Mouse (Mus musculus) heart, embryonic 16.5 days (tissue): ENCODE results near the gene Eng. TPM values are rescaled to one million over a fixed set of nuclear protein-coding genes. Genes with fewer than 3 reads are reported as not detected.

Experiments used
- ATAC-seq: fragments of 200-750 bp; cut with Nextera tagmentation; replicated peaks from 2 replicates; pipeline ENCODE4 v1.8.0; 2017; ENCODE audit warnings: moderate number of reproducible peaks; ENCODE audit not compliant: insufficient read depth, low FRiP score; ENCODE audit errors: extremely low read depth
- H3K27ac ChIP-seq: fragments of 300-500 bp; sonication (generic); 2 replicates; pipeline ENCODE4 v1.5.1; 2014; ENCODE audit warnings: mild to moderate bottlenecking, low read length, control low read depth, moderate library complexity
- H3K27me3 ChIP-seq: fragments of 300-500 bp; sonication (generic); 2 replicates; pipeline ENCODE4 v1.6.1; 2014; ENCODE audit warnings: low read length, mixed read lengths; ENCODE audit not compliant: control insufficient read depth, insufficient read depth
- H3K36me3 ChIP-seq: fragments of 300-500 bp; sonication (generic); 2 replicates; pipeline ENCODE4 v1.6.1; 2014; ENCODE audit not compliant: control insufficient read depth, insufficient read depth
- H3K4me1 ChIP-seq: fragments of 300-500 bp; sonication (generic); 2 replicates; pipeline ENCODE4 v1.6.1; 2014; ENCODE audit warnings: low read length, mixed read lengths; ENCODE audit not compliant: control insufficient read depth, insufficient read depth
- H3K4me2 ChIP-seq: fragments of 300-500 bp; sonication (generic); 2 replicates; pipeline ENCODE4 v1.6.1; 2014; ENCODE audit warnings: low read depth, mild to moderate bottlenecking, control low read depth, low read length
- H3K4me3 ChIP-seq: fragments of 300-500 bp; sonication (generic); 2 replicates; pipeline ENCODE4 v1.5.1; 2014; ENCODE audit warnings: mild to moderate bottlenecking, control low read depth, low read length
- H3K9ac ChIP-seq: fragments of 300-500 bp; sonication (generic); 2 replicates; pipeline ENCODE4 v1.6.1; 2014; ENCODE audit warnings: low read length, control low read depth
- H3K9me3 ChIP-seq: fragments of 300-500 bp; sonication (generic); replicated peaks from 2 replicates; pipeline ENCODE4 v1.6.1; 2016; ENCODE audit warnings: low read length; ENCODE audit not compliant: control insufficient read depth
- WGBS: fragments of 180-500 bp; shearing (Covaris S2); extraction: QIAGEN DNeasy Blood & Tissue Kit; methylation state at CpG from one replicate; pipeline ENCODE4 v1.1.7; 2014; 5-methylcytosine and 5-hydroxymethylcytosine counted together
- polyA plus RNA-seq: library from polyadenylated mRNA; unstranded; fragments of >200 nt; fragmentation: Nextera tagmentation; extraction: Ambion mirVana; gene quantifications from 2 replicates; pipeline ENCODE4 v1.2.1, GENCODE M21; 2015

The Eng gene
- polyA plus RNA-seq, 1 experiment from 2014 or later: 170 TPM

DNA sequence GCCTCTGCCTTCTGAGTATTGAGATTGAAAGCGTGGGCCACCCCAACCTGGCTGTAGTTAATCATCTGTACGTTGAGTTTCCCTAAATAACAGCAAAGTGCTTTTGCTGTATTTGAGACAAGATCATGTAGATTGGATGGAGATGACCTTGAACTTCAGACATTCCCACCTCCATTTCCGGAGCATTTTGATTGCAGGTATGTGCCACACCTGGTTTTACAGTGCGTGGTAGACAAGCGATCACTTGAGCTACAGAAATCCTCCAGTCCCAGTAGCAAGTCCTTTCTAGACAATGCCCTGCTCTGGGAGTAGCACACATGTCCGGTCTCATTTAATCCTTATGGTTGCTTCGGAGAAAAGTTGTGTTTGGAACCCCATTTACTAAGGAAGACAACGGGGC is 56.7 kb downstream of the Eng start:
- H3K9ac ChIP-seq: no peak overlapping the region
- H3K36me3 ChIP-seq: peaks cover 34% of the 10 kb centered on the region
- 93% methylated on average over 8 of the region's 8 CpGs for WGBS
- H3K27ac ChIP-seq: no peak overlapping the region
- H3K27me3 ChIP-seq: no peaks in the 10 kb centered on the region
- H3K4me3 ChIP-seq: no peak overlapping the region
- no peaks in the 10 kb centered on the region for H3K9me3 ChIP-seq
- no peak overlapping the region for H3K4me2 ChIP-seq
- H3K4me1 ChIP-seq: no peaks in the 10 kb centered on the region
- ATAC-seq: no peak

DNA sequence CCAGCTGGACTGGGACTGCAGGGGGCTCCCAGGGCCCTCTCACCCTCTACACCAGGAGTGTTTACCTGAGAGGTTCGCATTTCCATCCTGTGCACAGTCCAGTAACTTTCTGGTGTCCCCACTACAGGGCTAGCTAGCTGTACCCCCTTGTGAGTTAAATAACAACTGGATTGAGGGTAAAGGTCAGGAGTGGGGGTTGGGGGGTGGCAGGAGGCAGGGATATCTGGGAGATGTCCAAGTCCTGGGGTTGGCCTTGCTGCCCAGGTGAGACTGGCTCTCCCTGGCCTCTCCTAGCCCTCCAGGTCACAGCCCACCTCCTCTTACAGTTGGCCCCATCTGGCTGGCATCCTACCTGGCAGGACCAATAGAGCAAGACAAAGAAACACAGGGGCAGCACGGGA is 57.6 kb downstream of the Eng start, which contains the start of gene Fpgs:
Gene Fpgs (minus strand): TSS at position 125 of the 401 bp plus-strand sequence.
- ATAC-seq: no peak
- Histone ChIP-seq H3K4me2 (no peak within 1 kb of the TSS), H3K9me3 (no peaks in the 10 kb centered on the region), H3K4me1 (no peaks in the 10 kb centered on the region), H3K27me3 (no peaks in the 10 kb centered on the region), H3K36me3 (peaks cover 42% of the 10 kb centered on the region), H3K27ac (no peak within 1 kb of the TSS), H3K9ac (no peak within 1 kb of the TSS), H3K4me3 (no peak within 1 kb of the TSS)
- 76% methylated on average over 2 of the region's 2 CpGs for WGBS

DNA sequence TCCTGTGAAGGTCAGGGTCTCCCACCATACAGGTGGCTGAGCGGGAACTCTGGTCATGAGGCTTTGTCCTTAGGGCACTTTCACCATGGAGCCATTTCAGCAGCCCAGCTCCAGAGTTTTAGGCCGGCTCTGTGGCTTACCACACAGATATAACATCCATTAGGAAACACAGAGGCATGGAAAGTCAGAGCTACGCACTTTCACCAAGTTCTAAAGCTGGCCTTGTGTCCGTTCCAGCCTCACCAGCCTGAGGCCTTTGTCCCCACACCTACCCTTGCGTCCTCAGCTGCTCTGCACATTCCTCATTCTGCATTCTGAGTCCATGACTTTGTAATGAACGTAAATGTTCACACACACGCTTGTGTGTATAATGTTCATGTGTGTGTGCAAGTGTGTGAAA is 58.6 kb downstream of the Eng start:
- ATAC-seq: no peak
- WGBS: 92% methylated on average over 7 of the region's 7 CpGs

DNA sequence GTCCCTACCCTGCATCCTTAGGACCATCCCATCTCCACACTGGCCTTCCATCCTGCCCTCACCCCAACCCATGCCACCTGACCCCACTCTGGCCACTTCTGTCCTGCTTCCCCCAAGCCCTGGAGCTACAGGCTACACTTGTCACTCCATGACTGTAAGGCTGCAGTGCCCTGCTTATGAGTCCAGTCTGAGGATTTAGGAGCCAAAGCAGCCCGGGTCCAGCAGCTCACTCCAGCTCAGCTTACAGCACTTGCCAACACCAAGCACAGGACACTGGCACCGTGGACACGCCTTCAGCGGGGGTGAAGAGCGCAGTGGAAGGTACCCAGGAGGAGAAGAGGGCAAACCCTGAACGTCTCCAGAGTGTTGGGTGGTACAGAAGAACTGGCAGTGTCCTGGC is 60.6 kb downstream of the Eng start:
- Histone ChIP-seq H3K4me1 (peaks cover 11% of the 10 kb centered on the region), H3K4me2 (no peak overlapping the region), H3K4me3 (no peak overlapping the region), H3K36me3 (peaks cover 52% of the 10 kb centered on the region), H3K9ac (no peak overlapping the region), H3K27me3 (no peaks in the 10 kb centered on the region), H3K9me3 (no peaks in the 10 kb centered on the region), H3K27ac (no peak overlapping the region)
- no peak for ATAC-seq
- 93% methylated on average over 6 of the region's 6 CpGs for WGBS

More for the DNA sequence above, 58.6 kb downstream of the Eng start:
- Histone ChIP-seq H3K4me1 (no peaks in the 10 kb centered on the region), H3K4me2 (no peak overlapping the region), H3K9ac (no peak overlapping the region), H3K9me3 (no peaks in the 10 kb centered on the region), H3K4me3 (no peak overlapping the region), H3K36me3 (peaks cover 49% of the 10 kb centered on the region), H3K27ac (no peak overlapping the region), H3K27me3 (no peaks in the 10 kb centered on the region)

DNA sequence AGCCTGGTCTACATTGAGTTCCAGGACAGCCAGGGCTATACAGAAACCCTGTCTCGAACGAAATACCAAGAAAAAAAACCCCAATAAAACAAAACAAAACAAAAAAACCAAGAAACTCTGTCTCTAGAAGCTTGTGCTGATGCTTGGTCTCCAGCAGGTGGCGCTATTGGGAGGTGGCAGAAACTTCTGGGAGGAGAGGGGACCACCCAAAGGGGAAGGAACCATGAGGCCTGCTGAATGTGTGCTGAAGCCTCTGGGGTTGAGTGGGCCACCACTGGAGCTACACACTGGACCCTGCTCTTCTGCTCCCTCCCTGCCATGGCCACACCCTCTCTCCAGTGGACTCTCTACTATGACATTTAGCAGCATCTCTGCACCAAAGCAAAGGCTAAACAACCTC is 62.2 kb downstream of the Eng start:
- no peak for ATAC-seq
- no peak overlapping the region for H3K9ac ChIP-seq
- H3K9me3 ChIP-seq: no peaks in the 10 kb centered on the region
- peaks cover 11% of the 10 kb centered on the region for H3K4me1 ChIP-seq
- 43% methylated on average over 3 of the region's 3 CpGs for WGBS
- H3K27ac ChIP-seq: no peak overlapping the region
- no peak overlapping the region for H3K4me3 ChIP-seq
- no peaks in the 10 kb centered on the region for H3K27me3 ChIP-seq
- H3K4me2 ChIP-seq: no peak overlapping the region
- H3K36me3 ChIP-seq: peaks cover 47% of the 10 kb centered on the region

DNA sequence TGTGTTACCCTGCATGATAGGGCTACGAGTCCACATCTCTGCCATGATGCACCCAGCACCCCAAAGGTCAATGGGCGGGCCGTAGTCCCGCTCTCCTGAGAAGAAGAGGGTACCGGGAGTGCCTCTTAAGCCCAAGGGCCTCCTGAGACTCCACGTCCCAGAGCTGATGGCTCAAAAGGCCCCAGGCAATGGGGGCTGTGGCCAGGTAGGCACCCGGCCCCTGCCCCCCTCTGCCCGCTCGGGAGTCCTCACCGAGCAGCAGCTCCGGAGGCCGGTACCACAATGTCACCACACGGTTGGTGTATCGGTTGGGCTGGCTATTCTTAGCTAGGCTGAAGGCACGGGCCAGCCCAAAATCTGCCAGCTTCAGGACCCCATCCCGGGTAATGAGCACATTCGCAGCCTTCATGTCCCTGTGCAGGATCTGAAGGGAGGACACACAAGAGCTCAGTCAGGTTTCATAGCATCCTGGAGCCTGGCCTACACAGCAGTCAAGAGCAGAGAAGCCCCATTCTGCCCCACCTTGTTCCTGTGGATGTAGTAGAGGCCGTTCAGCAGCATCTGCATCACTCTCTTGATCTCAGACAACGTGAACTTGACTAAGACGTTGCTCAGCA is 63.2 kb downstream of the Eng start:
- Histone ChIP-seq H3K4me1 (peaks cover 21% of the 10 kb centered on the region), H3K4me2 (no peak overlapping the region), H3K9ac (no peak overlapping the region), H3K27me3 (no peaks in the 10 kb centered on the region), H3K4me3 (no peak overlapping the region), H3K9me3 (no peaks in the 10 kb centered on the region), H3K27ac (no peak overlapping the region), H3K36me3 (peaks cover 45% of the 10 kb centered on the region)
- WGBS: 89% methylated on average over 20 of the region's 20 CpGs
- no peak for ATAC-seq

DNA sequence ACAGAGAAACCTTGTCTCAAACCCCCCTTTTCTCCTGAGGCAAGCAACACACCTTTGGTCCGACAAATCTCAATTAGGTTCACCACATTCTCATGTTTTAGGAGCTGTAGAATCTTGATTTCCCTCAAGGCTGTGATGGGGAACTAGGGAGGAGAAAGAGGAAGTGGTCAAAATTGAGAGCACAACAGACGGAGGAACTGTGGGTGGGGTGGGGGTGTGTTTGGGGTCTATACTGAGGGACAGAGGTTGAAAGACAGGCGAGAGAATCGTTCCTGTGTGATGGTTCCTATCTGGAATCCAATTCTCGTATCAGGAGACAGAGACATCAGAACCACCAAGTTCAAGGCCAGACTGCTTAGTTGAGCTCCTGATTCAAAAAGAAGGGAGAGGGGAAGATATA is 64.0 kb downstream of the Eng start:
- Histone ChIP-seq H3K4me1 (peaks cover 29% of the 10 kb centered on the region), H3K36me3 (peaks cover 39% of the 10 kb centered on the region), H3K4me3 (no peak overlapping the region), H3K9me3 (no peaks in the 10 kb centered on the region), H3K4me2 (no peak overlapping the region), H3K27me3 (no peaks in the 10 kb centered on the region), H3K27ac (no peak overlapping the region), H3K9ac (no peak overlapping the region)
- WGBS: 87% methylated on average over 5 of the region's 5 CpGs
- ATAC-seq: no peak

DNA sequence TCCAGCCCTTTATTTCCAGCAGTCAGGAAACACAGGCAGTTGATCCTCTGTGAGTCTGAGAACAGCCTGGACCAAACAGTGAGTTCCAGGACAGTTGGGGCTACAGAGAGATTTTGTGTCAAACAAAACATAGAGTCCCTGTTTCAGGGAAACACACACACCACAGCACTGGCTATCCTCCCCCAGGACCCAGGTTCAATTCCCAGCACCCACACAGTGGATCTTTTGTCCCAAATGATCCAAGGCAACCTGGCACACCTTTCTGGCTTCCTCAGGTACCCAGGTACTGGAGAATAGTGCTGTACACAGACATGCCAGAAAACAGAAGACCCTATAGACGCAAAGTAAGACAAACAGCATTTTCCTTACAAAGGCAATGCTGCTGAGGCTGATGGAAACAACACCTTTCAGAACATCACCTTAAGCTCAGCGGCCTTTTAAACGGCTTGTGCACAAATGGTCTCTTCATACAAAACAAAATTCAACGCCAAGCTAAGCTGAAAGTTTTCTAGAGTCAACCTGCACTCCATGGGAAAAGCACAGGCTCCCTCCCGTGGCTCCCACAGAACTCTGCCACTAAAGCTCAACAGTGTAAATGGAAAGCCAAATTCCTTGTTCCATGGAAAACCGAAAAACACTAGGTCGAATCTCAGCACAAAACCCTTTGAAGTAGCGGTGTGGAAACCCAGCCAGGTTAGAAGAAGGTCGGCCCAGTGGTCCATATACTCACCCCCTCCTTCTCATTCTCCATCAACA is 65.1 kb downstream of the Eng start:
- H3K4me3 ChIP-seq: peak overlapping the region; percentile 74
- WGBS: 25% methylated on average over 9 of the region's 9 CpGs
- H3K9ac ChIP-seq: peak overlapping the region; percentile 90
- peaks cover 30% of the 10 kb centered on the region for H3K36me3 ChIP-seq
- no peak for ATAC-seq
- peaks cover 29% of the 10 kb centered on the region for H3K4me1 ChIP-seq
- H3K27ac ChIP-seq: peak overlapping the region; percentile 97
- no peaks in the 10 kb centered on the region for H3K27me3 ChIP-seq
- no peaks in the 10 kb centered on the region for H3K9me3 ChIP-seq
- peak overlapping the region; percentile 88 for H3K4me2 ChIP-seq

DNA sequence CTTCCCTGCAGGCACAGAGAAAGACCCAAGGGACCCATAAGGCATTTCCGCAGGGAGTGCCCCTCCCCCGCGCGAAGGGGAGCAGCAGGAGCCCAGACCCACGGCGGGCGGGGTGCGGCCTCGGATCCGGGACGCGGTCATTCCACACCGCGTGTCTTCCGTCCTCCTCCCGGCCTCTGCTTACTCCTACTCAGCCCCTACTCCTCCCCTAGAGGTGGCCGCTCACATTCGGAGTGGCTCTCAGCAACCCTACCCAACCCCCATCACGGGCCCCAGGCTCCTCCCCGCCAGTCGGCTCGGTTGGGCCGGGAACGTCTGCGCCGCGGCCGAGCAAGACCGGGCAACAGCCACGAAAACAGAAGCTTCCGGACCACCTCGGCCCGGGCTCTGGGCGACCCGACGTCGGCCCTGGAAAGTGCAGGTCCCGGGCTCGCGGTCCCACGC is 65.7 kb downstream of the Eng start:
- Histone ChIP-seq H3K4me3 (peak overlapping the region; percentile 74), H3K4me1 (peaks cover 29% of the 10 kb centered on the region), H3K27me3 (no peaks in the 10 kb centered on the region), H3K27ac (peak overlapping the region; percentile 97), H3K9me3 (no peaks in the 10 kb centered on the region), H3K9ac (peak overlapping the region; percentile 90), H3K36me3 (peaks cover 24% of the 10 kb centered on the region), H3K4me2 (peak overlapping the region; percentile 88)
- WGBS: 0% methylated on average over 41 of the region's 41 CpGs
- ATAC-seq: peak; percentile 39
